Mouse (Mus musculus): ENCODE measurements around the gene Rrp36.

GRCm38 (mm10) chr17:46651755-46652547 lies 22.2 kb downstream of the Rrp36 start:
- no peak for TF ChIP-seq CTCF (IDR thresholded peaks at IDR 0.05; ENCODE audit: borderline replicate concordance, extremely low read depth, insufficient read depth, insufficient read length)
- no peak for TF ChIP-seq POLR2A (IDR thresholded peaks at IDR 0.05; ENCODE audit: borderline replicate concordance, extremely low read depth, insufficient read depth, insufficient read length, poor library complexity, severe bottlenecking)

All from brain, embryonic 14.5 days (tissue).